Mouse (Mus musculus) liver, adult 2 months (tissue): ENCODE data around the gene Grifin. TPM values are rescaled to one million over a fixed set of nuclear protein-coding genes. Genes with fewer than 3 reads are reported as not detected.

Source experiments
- DNase-seq: peaks from one replicate; pipeline ENCODE4 v3.0.0-alpha.2; 2011; ENCODE audit warnings: low read depth, low spot score; ENCODE audit errors: extremely low read depth
- H3K27ac ChIP-seq: fragments of 200-500 bp; replicated peaks from 2 replicates; pipeline ENCODE4 v1.5.1; 2012; ENCODE audit warnings: low read depth, mild to moderate bottlenecking, control low read depth, inconsistent platforms, low read length; ENCODE audit not compliant: insufficient read depth
- H3K27me3 ChIP-seq: fragments of 200-500 bp; 2 replicates; pipeline ENCODE4 v1.6.1; 2012; ENCODE audit warnings: mild to moderate bottlenecking, moderate library complexity, low read length, inconsistent platforms; ENCODE audit not compliant: control insufficient read depth, insufficient read depth
- H3K36me3 ChIP-seq: fragments of 200-500 bp; 2 replicates; pipeline ENCODE4 v1.6.1; 2012; ENCODE audit warnings: low read length, inconsistent platforms; ENCODE audit not compliant: control insufficient read depth, insufficient read depth
- H3K4me1 ChIP-seq: fragments of 200-500 bp; 2 replicates; pipeline ENCODE4 v1.6.1; 2011; ENCODE audit warnings: low read length; ENCODE audit not compliant: control insufficient read depth, insufficient read depth
- H3K4me3 ChIP-seq: fragments of 200-500 bp; 2 replicates; pipeline ENCODE4 v1.5.1; 2011; ENCODE audit warnings: low read depth, mild to moderate bottlenecking, control low read depth, low read length, moderate library complexity; ENCODE audit not compliant: insufficient read depth
- H3K79me2 ChIP-seq: fragments of 200-500 bp; 2 replicates; pipeline ENCODE4 v1.6.1; 2012; ENCODE audit warnings: inconsistent platforms, mild to moderate bottlenecking, low read length, moderate library complexity; ENCODE audit not compliant: control insufficient read depth, insufficient read depth
- H3K9ac ChIP-seq: fragments of 200-500 bp; 2 replicates; pipeline ENCODE4 v1.6.1; 2012; ENCODE audit warnings: low read depth, mild to moderate bottlenecking, control low read depth, inconsistent platforms, low read length
- CTCF ChIP-seq: fragments of 200-500 bp; IDR thresholded peaks from 2 replicates; pipeline ENCODE4 v1.5.1; 2011; ENCODE audit warnings: low read depth, low read length, control low read depth
- POLR2A ChIP-seq: fragments of 200-500 bp; IDR thresholded peaks from 2 replicates; pipeline ENCODE4 v1.6.1; 2011; ENCODE audit warnings: low read length, control low read depth; ENCODE audit not compliant: insufficient read depth; ENCODE audit errors: extremely low read depth
- WGBS: fragments of 180-500 bp; shearing (Covaris S2); methylation state at CpG from one replicate; pipeline ENCODE4 v1.1.7; 2018; 5-methylcytosine and 5-hydroxymethylcytosine counted together
- polyA plus RNA-seq: library from polyadenylated mRNA; depleted of rRNA; stranded (reverse); fragments of >200 nt; gene quantifications from 2 replicates; pipeline ENCODE4 v1.2.3, GENCODE M21; 2012
- total RNA-seq: library from RNA; depleted of rRNA; stranded (reverse); fragments of >200 nt; gene quantifications from 2 replicates; pipeline ENCODE4 v1.2.3, GENCODE M21; 2014

The Grifin gene
- total and polyA plus RNA-seq, 2 experiments, result not detected

GRCm38 (mm10) chr5:140571673-140572072 is 6.8 kb upstream of the Grifin start:
- 74% methylated on average over 10 of the region's 10 CpGs for WGBS
- Histone ChIP-seq H3K79me2 (no peaks in the 10 kb centered on the region), H3K4me3 (no peak overlapping the region), H3K4me1 (no peaks in the 10 kb centered on the region; the same call in 1 of the 2 replicates), H3K36me3 (no peaks in the 10 kb centered on the region), H3K9ac (no peak overlapping the region), H3K27ac (no peak overlapping the region), H3K27me3 (no peaks in the 10 kb centered on the region)
- DNase-seq, result no peak
- TF ChIP-seq CTCF (no peak), POLR2A (no peak)

GRCm38 (mm10) chr5:140571201-140571600 is 6.3 kb upstream of the Grifin start:
- 85% methylated on average over 4 of the region's 4 CpGs for WGBS
- no peak for TF ChIP-seq CTCF
- TF ChIP-seq POLR2A, result no peak
- no peaks in the 10 kb centered on the region for H3K79me2 ChIP-seq
- H3K36me3 ChIP-seq, result no peaks in the 10 kb centered on the region
- no peaks in the 10 kb centered on the region; the same call in 1 of the 2 replicates for H3K4me1 ChIP-seq
- no peak for DNase-seq
- no peak overlapping the region for H3K4me3 ChIP-seq
- H3K9ac ChIP-seq, result no peak overlapping the region
- H3K27me3 ChIP-seq, result no peaks in the 10 kb centered on the region
- H3K27ac ChIP-seq, result no peak overlapping the region

- no peak for DNase-seq
- Histone ChIP-seq H3K79me2 (no peaks in the 10 kb centered on the region), H3K27ac (no peak overlapping the region), H3K27me3 (no peaks in the 10 kb centered on the region), H3K9ac (no peak overlapping the region), H3K36me3 (no peaks in the 10 kb centered on the region), H3K4me1 (no peaks in the 10 kb centered on the region), H3K4me3 (no peak overlapping the region)
- 91% methylated on average over 13 of the region's 13 CpGs for WGBS
- TF ChIP-seq CTCF, result no peak
- no peak for TF ChIP-seq POLR2A
These were observed 5.5 kb upstream of the Grifin start for GRCm38 (mm10) chr5:140570223-140570870.

GRCm38 (mm10) chr5:140569032-140569595 is 4.2 kb upstream of the Grifin start:
- no peaks in the 10 kb centered on the region for H3K79me2 ChIP-seq
- TF ChIP-seq POLR2A (no peak), CTCF (no peak)
- H3K36me3 ChIP-seq, result no peaks in the 10 kb centered on the region
- no peak for DNase-seq
- H3K9ac ChIP-seq, result no peak overlapping the region
- no peaks in the 10 kb centered on the region for H3K4me1 ChIP-seq
- no peaks in the 10 kb centered on the region for H3K27me3 ChIP-seq
- H3K4me3 ChIP-seq, result no peak overlapping the region
- no peak overlapping the region for H3K27ac ChIP-seq
- 87% methylated on average over 16 of the region's 16 CpGs for WGBS

- peak; percentile 12 for DNase-seq
- H3K27ac ChIP-seq, result no peak overlapping the region
- H3K27me3 ChIP-seq, result no peaks in the 10 kb centered on the region
- H3K9ac ChIP-seq, result no peak overlapping the region
- TF ChIP-seq CTCF (peak; percentile 72), POLR2A (no peak)
- no peaks in the 10 kb centered on the region for H3K79me2 ChIP-seq
- H3K36me3 ChIP-seq, result no peaks in the 10 kb centered on the region
- no peak overlapping the region for H3K4me3 ChIP-seq
- H3K4me1 ChIP-seq, result no peaks in the 10 kb centered on the region
- 49% methylated on average over 10 of the region's 10 CpGs for WGBS
These were observed 3.6 kb upstream of the Grifin start for GRCm38 (mm10) chr5:140568321-140568970.

- H3K79me2 ChIP-seq, result no peaks in the 10 kb centered on the region
- no peak overlapping the region for H3K9ac ChIP-seq
- no peak overlapping the region for H3K4me3 ChIP-seq
- no peak for TF ChIP-seq CTCF
- TF ChIP-seq POLR2A, result no peak
- H3K27ac ChIP-seq, result no peak overlapping the region
- 90% methylated on average over 5 of the region's 5 CpGs for WGBS
- H3K4me1 ChIP-seq, result no peaks in the 10 kb centered on the region
- no peaks in the 10 kb centered on the region for H3K36me3 ChIP-seq
- no peak for DNase-seq
- H3K27me3 ChIP-seq, result no peaks in the 10 kb centered on the region
These were observed 2.9 kb upstream of the Grifin start for GRCm38 (mm10) chr5:140567751-140568150.
